Mouse (Mus musculus) lung, postnatal 14 days (tissue): ENCODE data around the gene Rubcn.

ENCODE experiments used
- DNase-seq: peaks from one replicate; pipeline ENCODE4 v3.0.0; 2021

The Rubcn gene

GRCm38 (mm10) chr16:32867919-32868552 is 9.5 kb downstream of the Rubcn start:
- peak; percentile 87 for DNase-seq

GRCm38 (mm10) chr16:32866713-32867112 is 10.9 kb downstream of the Rubcn start:
- no peak for DNase-seq

DNA sequence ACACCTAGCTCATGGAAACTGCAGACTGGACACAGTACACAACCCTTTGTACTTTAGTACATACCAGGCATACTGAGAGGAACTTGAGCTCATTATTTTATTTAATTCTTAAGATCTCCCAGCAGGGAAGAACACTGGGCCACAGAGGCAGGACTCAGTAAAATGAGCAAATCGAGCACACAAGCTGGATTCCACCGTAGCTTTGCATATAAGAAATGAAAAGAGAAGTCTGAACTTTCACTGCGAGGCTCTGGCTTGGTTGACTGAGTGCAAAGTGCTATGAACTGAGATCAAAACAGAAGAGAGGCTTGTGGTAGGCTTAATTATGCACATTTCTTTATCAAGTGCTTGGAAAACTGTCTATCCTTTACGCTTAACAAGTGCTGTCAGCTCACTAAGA is 12.2 kb downstream of the Rubcn start:
- no peak for DNase-seq

GRCm38 (mm10) chr16:32861813-32862385 is 15.7 kb downstream of the Rubcn start:
- no peak for DNase-seq

DNA sequence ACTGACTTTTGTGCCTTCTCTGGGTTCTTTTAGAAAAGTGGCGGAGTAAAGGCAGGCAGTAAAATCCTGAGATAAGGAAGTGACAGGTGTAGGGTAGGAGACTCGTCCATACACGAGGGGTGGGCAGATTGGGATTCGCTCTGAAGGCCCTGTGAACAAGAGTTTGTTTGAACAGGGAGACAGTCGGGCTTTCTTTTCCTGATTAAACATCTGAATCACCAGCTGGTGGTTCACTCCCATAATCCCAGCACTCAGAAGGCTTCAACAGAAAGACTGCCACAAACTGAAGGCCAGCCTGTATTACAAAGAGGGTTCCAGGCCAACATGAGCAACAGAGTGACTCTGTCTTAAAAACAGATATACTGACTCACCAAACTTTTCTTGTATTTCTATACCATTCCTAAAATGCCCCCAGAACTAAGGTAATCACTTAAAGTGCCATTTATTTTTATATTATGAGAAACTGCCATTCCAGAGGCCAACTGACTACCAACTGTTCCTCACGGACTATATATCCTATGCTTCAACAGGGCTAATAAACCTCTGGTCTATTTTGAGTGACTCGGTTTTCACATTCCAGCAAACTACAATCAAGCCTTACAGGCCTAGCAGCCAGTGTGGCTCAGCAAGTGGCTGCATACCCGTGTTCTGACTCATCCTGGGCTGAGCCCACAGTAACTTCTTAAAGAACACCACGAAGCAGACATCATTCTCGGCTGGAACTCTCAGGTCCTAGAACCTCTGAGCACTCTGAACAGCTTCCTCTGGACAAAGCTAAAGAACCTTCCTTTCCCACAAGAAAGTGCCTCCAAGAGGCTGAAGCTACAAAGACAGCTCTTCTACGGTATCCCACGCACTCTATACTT is 18.6 kb downstream of the Rubcn start:
- DNase-seq: peak; percentile 46

DNA sequence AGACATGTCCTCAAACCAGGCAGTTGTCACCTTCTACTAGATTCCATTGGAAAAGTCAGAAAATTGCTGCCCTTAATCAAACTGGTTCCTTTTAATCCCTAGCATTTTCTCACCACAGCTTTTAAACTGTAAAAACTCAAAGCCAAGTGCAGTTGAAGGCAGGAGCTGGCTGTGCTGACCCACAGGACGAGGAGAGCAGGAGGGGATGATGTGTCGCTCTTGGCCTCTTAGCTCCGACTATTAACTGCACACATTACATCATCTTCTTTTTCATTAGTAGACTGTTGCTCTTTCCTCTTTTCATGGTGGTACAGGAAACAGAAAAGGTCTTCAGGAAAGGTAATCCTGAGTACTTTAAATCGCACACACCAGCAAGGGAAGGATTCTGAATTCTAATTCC is 19.2 kb downstream of the Rubcn start:
- no peak for DNase-seq

DNA sequence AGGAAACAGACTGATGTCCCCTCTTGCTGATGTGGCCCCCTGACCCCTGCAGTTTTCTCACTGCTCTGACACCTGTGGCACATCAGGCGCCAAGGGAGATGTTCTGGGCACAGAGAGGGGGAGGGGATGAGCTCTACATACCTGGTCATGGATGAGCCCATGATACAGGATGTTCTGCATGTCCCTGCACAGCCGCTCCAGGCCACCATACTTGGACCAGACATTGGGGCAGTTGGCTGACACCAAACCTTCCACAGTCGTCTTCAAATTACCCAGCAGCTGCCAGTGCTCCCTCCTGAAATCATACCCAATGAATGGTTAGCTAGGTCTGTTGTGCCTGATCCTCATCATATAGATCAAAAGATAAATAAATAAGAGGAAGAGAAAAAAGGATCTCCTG is 20.8 kb downstream of the Rubcn start:
- DNase-seq: no peak

GRCm38 (mm10) chr16:32854050-32854571 is 23.5 kb downstream of the Rubcn start:
- DNase-seq: no peak

DNA sequence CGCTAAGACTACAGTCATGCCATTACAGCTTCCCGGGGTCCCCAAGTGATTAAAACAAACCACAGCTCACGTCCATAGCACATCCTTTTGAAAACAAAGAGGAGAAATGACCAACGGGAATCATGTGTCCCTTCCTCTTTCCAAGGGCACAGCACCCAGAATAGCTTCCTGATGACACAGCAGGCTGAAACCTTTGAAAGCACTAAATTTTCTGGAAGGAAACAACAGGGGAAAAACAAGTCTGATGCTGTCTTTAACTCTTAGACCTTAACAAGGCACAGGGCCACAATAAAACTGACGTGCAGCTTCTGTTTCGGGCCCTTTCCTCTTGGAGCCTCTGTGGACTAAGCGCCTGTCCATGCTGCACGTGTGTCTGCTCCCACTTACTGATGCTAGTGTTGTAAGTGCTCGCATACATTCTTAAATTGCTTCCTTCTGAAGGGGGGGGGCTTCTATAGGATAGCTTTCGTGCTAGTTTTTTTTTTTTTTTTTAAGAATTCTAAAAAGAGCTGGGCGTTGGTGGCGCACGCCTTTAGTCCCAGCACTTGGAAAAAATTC is 24.0 kb downstream of the Rubcn start:
- DNase-seq: no peak

DNA sequence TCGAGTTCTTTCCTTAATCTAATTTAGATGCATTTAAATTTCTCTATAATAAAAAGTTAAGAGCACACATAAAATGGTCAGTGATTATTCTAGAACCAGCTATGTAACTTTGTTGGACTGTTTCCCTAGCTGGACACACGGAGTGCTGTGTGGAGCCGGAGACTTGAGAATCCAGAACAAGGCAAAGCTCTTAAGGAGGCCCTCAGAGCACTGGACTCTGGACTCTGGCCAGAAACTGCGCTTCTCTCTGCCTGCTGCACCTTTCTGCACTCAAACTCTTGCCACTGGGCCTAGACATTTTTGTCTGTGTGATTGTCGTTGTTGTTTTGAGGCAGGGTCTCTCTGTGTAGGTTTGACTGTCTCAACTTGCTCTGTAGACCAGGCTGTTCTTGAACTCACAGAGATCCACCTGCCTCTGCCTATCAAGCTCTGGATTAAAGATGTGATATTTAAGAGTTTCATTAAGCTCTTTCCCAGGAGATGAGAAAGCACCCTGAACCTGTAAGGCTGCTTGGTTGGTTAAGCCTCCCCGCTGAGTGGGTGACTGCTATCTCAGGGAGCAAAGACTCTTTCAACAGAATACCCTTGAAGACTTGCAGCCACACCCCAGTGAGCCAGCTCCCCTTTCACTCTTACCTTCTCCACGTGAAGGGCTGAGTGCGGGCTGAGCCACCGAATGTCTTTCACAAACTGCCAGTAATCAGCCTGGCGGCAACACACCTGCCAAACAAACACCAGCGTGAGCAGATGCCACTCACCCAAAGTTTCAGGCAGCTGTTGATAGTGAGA is 28.3 kb downstream of the Rubcn start:
- peak; percentile 49 for DNase-seq

- no peak for DNase-seq
Measured at GRCm38 (mm10) chr16:32847103-32847502, 30.5 kb downstream of the Rubcn start.

- DNase-seq: no peak
Measured at GRCm38 (mm10) chr16:32831501-32831900, 46.1 kb downstream of the Rubcn start.

DNA sequence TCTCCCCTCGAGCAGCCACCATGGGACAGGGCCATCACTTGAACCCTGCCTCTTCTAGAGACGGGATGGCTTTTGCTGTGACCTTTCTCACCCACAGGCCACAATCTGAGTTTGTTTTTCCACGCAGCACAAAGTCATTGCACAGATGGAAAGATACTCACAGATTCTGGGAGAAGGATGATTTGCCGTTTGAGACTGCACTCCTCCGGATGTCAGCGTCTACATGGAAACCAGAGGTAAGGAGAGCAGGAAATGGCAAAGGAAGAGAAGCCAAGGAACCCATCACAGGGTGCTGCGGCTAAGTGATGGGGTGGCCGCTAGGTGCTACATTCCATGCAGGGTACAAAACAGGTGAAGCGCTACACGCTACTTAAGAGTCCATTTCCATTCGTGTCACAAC is 48.5 kb downstream of the Rubcn start:
- DNase-seq: no peak

GRCm38 (mm10) chr16:32826521-32826920 is 51.0 kb downstream of the Rubcn start:
- no peak for DNase-seq

GRCm38 (mm10) chr16:32825380-32825779 is 52.2 kb downstream of the Rubcn start:
- DNase-seq: no peak

DNA sequence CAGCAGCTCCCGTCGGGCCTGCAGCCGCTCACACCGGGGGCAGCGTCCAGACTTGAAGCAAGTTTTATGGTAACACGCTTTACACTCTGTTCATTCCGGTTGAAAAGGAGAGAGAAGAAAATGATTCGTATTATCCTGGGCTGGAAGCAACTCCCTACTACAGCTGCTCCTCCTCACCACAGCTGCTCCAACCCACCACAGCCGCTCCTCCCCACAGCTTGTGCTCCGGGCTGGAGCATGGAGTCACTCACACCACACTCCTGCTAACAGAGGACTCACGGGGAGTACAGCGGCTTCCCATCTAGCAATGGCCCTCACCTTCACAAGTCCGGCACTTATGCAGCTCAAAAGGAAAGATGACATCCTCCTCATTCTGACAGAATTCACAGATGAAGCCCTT is 53.5 kb downstream of the Rubcn start:
- DNase-seq: no peak

- no peak for DNase-seq
Measured at GRCm38 (mm10) chr16:32823487-32823886, 54.1 kb downstream of the Rubcn start.

DNA sequence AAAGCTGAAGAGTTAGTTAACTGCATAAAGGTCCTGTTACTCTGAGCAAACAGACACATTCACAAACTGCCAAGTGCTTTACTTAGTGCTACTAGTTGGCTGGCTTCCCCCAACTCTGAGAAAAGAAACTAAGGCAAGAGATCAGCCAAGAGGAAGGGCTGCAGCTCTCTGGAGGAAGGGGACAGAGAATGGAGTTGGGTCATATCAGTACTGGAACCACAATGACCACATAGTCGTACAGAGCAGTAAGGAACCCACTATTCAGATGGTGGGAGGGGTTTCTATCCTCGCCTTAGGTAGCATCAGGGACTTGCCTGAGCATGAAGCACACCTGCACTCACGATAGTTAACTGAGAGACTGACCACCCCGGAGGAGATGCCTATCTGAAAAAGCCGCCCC is 54.7 kb downstream of the Rubcn start:
- no peak for DNase-seq

GRCm38 (mm10) chr16:32822450-32822827 is 55.1 kb downstream of the Rubcn start:
- peak; percentile 12 for DNase-seq

- peak; percentile 19 for DNase-seq
Measured at GRCm38 (mm10) chr16:32821772-32822449, 55.7 kb downstream of the Rubcn start.

GRCm38 (mm10) chr16:32818441-32818840 is 59.1 kb downstream of the Rubcn start:
- DNase-seq: no peak

DNA sequence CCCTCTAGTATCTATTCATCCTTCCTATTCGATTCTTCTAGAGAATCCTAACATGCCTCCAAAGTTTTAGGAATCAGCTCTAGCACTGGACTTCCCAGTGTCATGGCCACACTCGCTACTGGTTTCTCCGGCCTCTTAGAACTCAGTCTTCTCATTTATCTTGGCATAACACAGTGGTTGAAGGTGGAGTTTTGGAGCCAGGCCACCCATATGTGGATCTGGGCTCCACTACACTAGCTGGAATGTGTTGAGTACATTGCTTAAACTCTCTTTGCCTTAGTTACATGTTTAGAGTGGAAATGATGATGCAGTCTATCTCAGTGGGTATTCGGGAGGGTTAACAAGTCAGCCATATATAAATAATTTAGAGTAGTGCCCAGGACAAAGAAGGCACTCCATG is 59.5 kb downstream of the Rubcn start:
- DNase-seq: peak; percentile 14
